Mouse (Mus musculus): ENCODE results near the gene Pdzd2. TPM values are rescaled to one million over a fixed set of nuclear protein-coding genes. Genes with fewer than 3 reads are reported as not detected.

Gene Pdzd2
- total RNA-seq, 2 experiments from 2014 or later = 44.2 to 47.2 TPM

DNA sequence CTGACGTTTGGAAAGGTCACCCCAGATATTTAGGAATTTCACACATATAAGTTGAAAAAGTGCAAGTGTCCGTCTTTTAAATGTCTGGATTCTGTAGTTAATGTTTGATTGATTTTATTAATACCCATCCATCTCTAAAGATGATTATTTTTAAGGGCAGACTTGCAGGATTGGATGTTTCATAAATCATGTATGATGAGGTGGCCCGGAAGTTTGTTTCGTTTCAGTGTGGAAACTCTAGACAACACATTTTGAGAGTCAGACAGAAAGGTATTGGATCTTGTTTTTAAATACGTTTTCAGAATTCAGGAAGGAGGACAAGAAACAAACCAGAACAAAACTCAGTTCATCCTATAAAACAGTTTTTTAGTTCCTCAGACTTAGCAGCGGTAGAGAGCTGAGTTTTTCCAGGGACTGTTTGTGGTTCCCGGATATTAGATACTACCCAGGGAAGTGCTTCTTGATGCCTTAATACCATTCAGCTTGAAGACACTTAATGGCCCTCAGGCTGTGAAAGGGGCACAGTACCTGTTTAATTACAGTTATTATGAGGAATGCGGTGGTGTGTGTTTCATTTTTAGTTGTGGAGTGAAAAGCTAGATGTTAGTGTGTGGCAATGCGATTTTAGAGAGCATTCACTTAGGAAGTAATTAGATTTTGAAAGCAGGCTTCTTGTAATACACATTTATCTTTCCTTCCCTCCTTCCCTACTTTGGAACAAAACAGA lies 416.9 kb downstream of the Pdzd2 start:
- no peak for DNase-seq (ENCODE audit: low spot score in 2 of 2)

DNA sequence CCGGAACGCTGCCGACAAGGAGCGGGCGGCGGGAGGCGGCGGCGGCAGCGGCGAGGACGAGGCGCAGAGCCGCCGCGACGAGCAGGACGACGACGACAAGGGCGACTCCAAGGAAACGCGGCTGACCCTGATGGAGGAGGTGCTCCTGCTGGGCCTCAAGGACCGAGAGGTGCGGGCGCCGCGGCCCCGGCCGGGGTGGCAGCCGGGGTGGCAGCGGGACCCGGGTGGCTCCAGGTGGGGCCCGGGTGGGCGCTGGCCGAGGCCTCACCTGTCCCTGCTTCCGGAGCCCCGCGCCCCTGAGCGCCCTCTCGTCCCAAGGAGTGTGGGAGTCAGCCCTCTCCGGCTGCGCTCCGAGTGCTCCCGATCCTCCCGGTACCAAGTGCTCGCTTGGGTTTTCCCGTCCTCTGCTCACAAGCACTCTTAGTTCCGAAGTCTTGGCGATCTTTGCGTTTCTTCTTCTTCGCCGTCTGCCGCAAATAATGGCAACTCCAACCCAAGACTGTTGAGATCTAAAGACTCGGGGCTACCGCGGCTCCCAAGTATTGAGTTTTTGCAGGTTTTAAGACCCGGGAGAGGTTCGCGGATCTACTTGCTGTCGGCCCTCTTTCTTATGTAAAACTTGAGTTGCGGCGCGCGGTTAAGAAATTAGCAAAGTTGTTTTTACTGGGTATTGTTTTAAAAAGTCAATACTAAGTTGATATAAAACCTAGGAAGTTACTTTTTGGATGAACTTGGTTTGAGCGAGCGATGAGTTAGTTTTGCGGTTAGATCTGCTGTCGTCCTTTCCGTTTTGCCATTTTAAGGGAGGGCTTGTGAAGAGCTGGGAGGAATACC lies 417.7 kb downstream of the Pdzd2 start, which contains the start of gene 1810049J17Rik:
Gene 1810049J17Rik (minus strand): TSS at position 112 of the 834 bp plus-strand sequence.
- DNase-seq (ENCODE audit: low spot score in 2 of 2) = peak in 1 of 2 experiments; percentile 41

DNA sequence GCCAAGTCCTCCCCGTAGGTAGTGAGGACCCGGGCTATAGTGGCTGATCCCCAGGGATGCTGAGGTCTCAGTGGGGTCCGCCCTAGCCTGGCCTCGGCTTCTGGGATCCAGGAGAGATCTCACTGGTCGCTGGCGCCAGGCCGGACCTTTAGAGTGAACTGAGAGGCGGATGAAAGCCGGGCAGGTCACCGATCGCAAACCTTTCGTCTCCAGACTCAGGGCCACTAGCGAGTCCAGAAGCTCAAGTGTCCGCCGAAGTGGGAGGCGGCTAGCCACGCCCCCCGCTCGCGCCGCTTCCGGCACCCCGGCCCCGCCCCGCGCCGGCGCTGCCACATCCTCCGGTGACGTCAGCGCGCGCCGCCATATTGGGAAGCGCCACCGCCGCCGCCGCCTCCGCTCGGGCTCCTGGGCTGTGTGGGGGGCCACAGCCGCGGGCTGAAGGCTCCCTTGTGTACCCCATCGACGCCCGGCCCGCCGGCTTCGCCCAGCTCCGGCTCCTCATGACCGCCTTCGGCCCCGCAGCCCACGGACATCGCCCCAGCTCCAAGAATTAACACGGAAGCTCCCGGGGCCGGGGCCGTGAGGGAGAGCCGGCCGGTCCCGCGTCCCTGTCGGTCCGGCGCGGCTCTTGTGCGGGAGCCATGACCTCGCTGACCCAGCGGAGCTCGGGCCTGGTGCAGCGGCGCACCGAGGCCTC lies 418.5 kb downstream of the Pdzd2 start, which contains the start of gene Golph3:
Gene Golph3 (plus strand): TSS at position 360 of the 697 bp plus-strand sequence.
- DNase-seq (ENCODE audit: low spot score in 2 of 2) = peak; percentile 92 to 94

DNA sequence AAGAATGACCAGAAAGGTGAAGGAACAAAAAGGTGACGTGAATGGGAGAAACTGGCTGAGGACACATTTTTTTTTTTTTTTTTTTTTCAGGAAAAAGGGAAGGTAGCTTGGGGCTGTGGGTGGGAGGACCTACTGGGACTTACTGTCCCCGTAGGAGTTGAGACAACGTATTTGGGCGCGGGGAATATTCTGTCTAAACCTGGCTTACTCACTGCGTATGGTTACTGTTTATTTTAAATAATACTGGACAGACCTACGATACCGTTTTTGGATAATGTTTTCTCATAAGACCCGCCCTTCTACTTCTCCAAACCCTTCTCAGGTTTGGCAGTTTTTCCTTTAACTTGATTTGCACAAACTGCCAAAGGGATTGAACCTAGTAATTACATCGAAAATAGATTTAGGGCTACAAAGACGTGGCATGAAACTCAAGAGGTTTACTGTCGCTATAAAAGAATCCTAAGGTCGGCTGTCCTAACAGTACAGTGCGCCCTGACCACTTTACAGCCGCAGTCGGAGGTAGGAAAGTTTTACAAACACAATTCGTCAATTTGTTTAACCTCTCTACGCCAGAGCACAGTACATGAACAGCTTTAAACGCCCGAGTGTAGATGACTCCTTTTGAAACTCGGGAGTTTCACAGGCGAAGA lies 419.2 kb downstream of the Pdzd2 start:
- DNase-seq (ENCODE audit: low spot score in 2 of 2) = no peak

GRCm38 (mm10) chr15:12319889-12320288 lies 419.8 kb downstream of the Pdzd2 start:
- DNase-seq (ENCODE audit: low spot score in 2 of 2) = no peak

- no peak for DNase-seq (ENCODE audit: low spot score in 2 of 2)
These were observed 421.3 kb downstream of the Pdzd2 start for GRCm38 (mm10) chr15:12318451-12318850.

DNA sequence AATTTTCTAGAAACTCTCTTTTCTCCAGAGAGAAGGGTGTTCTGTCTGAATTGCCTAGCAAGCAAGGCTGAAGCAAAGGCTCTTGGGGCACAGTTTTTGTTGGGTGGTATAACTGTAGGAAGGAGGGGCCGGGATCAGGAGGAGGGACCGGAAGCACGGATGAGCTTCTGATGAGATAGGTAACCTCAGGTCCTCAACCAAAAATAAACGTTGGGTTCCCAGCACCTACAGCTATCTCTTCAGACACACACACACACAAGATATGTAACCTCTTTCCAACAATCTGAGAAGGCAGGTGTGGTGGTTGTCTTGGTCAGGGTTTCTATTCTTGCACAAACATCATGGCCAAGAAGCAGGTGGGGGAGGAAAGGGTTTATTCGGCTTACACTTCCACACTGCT lies 422.4 kb downstream of the Pdzd2 start:
- no peak for DNase-seq (ENCODE audit: low spot score in 2 of 2)

DNA sequence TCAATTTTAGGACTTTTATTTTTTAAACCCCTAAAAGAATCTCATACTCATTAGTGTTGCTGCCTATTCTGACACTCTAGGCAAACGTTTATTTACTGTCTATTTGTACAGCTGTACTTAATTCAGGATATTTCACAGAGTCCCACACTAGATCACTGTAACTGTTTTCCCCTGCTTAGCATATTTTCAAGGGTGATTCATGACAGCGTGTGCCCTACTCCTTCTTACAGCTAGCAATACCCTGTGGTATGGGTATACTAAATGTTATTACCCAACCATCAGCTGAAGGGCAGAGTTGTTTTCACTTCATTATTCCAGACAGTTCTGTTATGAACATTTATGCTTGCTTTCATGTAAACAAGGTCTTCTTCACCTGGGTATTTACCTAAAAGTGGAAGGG lies 423.7 kb downstream of the Pdzd2 start:
- DNase-seq (ENCODE audit: low spot score in 2 of 2) = no peak

- DNase-seq (ENCODE audit: low spot score in 2 of 2) = no peak
These were observed 425.1 kb downstream of the Pdzd2 start for GRCm38 (mm10) chr15:12314584-12314983.

- DNase-seq (ENCODE audit: low spot score in 2 of 2) = no peak
These were observed 426.5 kb downstream of the Pdzd2 start for GRCm38 (mm10) chr15:12313255-12313654.

DNA sequence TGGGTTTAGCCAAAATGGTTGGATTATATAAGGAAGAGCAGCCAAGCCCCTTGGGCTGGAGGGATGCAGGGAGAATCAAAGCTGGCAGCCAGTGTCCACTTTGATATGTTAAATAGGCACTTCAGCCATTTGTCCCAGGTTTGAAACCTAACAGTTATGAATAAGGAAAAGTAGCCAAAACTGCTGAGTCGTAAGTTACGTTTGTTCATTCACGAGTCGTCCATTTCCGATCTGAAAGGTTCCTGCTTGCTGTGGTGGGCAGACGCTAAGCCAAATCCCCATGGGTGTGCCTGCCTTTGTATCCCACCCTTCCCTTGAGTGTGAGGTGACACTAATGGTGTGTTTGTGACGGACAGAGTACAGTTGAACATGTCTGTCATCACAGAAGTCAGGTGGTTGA lies 428.3 kb downstream of the Pdzd2 start:
- DNase-seq (ENCODE audit: low spot score in 2 of 2) = no peak

DNA sequence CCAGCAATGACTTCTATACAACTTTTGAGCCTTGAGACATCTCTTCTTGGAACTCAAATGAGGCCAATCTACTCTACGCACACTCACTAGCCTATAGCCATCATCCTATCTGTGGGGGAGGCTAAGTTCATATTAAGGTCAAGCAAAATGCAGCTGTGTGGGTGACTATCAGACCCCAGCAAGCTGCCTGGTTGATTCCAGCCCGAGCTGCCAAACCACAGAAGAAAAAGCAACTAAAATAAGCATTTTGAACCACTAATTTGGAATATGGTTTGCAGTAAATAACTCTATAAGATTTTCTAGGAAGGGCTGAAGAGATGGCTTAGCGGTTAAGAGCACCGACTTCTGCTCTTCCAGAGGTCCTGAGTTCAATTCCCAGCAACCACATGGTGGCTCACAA lies 429.0 kb downstream of the Pdzd2 start:
- no peak for DNase-seq (ENCODE audit: low spot score in 2 of 2)

Small RNA genes lying within 50 kb of the gene (microRNA-seq; reads per million reads assigned to microRNA genes)
- gene Gm24135 (0 reads per million in 2 experiments), gene Gm24302 (0 reads per million in 2 experiments)

Other genes with a start within 250 kb of the Pdzd2 start
- gene 6030458C11Rik, start 84.7 kb upstream of the Pdzd2 start, total RNA-seq (2021) = 10 to 100 TPM; 24.3 to 25.8 TPM
- gene Drosha, start 84.9 kb upstream of the Pdzd2 start, total RNA-seq (2021) = 10 to 100 TPM; 82.3 to 87.7 TPM